Mouse (Mus musculus): Measurements from ENCODE around the gene Kcnma1.

Kcnma1 gene

GRCm38 (mm10) chr14:24014391-24014790, at the start of gene Kcnma1:
Gene Kcnma1, minus strand, starts transcription at chr14:24014491.
- no peak for DNase-seq

DNA sequence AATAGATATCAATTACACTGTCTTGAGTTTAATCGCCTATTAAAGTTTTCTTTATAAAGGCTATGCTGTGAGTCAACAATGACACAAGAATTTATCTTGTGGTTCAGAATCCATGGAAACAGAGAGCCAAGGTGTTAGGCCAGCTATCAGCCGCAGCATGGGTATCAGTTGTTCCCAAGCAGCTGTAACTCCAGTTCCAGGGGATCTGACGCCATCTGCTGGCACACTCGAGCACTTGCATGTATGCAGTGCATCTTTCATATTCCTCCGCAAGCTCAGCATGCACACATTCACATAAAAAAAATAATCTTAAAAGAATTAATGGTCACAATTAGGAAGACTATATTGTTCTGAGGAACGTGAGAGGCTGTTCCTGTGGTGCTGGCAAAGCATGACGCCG, 45.5 kb upstream of the Kcnma1 start:
- peak; percentile 24 for DNase-seq

DNA sequence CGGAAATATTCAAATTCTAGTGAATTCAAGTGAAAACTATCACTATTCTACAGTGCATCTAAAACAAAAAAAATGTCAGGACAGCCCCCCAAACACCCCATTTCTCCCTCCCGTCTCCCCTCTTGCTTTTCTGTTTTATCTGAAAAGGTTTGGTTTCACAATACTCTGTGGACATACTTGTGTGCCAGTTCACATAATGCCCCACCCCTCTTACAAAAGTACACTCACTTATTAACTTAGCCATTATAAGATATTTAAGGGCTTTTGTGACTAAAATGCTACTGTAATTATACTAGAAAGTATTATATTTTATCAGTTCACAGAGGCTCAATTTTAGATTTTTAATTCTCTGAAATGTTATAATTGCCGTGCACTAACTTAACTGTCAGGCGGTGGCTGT, 45.0 kb upstream of the Kcnma1 start:
- no peak for DNase-seq

DNA sequence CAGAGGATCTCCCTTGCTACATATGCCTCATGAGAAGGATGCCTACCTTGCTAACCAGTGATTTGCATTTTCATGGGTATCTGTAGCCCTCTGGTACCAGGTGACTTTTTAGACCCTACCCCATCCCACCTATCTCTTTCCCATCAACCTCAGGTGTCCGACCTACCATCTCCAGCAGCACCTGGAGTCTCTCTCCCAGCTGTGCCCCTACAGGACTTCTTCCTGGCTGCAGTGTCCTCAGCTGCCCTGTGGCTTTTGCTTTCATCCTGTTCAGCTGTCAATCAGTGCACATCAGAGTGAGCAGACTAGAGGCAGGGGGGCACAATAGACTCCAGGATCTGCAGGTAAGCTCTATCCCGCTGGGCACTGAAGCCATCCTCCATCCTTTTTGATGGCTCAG, 37.5 kb upstream of the Kcnma1 start:
- DNase-seq: no peak

DNA sequence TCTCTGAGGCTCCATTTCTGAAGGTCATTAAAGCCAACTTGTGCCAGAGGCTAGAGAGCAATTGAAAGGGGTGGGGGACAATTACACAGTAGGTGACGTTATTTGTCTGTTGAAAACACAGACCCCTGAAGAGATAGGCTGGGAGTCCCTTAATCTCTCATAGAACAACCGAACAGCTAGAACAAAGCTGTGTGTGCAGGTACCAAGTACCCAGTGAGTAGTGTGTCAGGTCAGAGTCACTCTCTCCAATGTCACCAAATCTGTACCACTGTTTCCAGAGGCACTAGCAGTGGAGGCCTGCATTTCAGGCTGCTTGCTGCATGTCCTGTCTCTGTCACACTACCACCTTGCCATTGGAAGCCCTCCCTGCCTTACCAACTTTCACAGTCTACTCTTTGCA, 22.3 kb upstream of the Kcnma1 start:
- DNase-seq: no peak

DNA sequence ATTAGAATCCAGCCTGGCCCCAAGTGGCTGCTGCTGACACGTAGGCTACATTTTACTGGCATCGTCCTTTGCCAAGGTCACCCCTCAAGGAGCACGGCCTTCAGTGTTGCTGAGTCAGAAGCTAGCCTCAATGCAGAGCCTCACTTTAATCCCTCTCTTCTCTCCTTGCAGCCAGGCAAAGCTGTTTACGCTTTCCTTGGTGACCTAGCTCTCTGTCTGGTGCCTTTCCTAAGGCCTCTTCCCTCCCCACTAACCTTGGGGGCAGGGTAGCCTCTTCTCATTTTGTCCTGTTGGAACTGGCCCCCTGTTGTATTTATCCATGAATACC, 21.9 kb upstream of the Kcnma1 start:
- no peak for DNase-seq

- DNase-seq: no peak
Observed at GRCm38 (mm10) chr14:24035486-24036207, 21.4 kb upstream of the Kcnma1 start.

- DNase-seq: no peak
Observed at GRCm38 (mm10) chr14:24032876-24033389, 18.6 kb upstream of the Kcnma1 start.

DNA sequence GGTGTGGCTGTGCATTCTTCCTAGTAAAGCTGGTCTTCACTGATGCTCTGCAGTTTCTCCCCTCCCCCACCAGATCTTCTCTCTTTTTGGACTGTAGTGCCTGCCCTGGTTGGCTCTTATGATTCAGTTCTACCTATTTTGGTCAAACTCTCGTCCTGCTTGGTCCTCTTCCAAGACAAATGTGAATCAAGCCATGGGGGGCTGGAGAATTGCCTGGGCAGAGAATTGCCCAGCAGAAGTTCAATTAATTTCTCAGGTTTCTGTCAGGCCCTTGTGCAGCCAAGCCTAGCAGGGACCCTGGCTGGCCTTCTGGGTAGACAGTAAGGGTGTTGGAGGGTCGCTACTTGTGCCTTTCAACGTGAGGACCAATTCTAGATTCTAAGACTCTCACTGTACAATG, 17.9 kb upstream of the Kcnma1 start:
- DNase-seq: no peak

- no peak for DNase-seq
Observed at GRCm38 (mm10) chr14:24020718-24021117, 6.4 kb upstream of the Kcnma1 start.

DNA sequence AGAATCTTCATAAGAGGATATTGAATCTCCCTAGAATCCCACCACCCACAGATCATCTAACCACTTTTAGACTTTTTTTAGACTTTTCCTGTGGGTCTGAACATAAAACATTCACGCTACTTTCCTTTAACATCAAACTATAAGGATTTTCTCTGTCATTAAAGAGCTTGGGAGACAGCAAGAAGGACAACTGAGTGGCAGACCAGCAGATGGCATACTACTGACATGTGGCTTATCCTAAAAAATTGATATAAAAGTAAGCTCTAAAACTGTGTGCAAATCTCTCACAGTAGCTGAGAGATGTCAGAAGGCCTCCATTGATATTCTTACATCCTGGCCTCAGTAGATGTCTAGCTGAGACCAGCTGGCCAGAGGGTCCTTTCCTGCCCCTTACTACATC, 4.3 kb downstream of the Kcnma1 start:
- DNase-seq: no peak

GRCm38 (mm10) chr14:24008252-24008651, 6.0 kb downstream of the Kcnma1 start:
- peak; percentile 81 for DNase-seq

GRCm38 (mm10) chr14:24006276-24006675, 8.0 kb downstream of the Kcnma1 start:
- DNase-seq: peak; percentile 36

GRCm38 (mm10) chr14:24004471-24005271, 9.6 kb downstream of the Kcnma1 start:
- peak; percentile 21 for DNase-seq

DNA sequence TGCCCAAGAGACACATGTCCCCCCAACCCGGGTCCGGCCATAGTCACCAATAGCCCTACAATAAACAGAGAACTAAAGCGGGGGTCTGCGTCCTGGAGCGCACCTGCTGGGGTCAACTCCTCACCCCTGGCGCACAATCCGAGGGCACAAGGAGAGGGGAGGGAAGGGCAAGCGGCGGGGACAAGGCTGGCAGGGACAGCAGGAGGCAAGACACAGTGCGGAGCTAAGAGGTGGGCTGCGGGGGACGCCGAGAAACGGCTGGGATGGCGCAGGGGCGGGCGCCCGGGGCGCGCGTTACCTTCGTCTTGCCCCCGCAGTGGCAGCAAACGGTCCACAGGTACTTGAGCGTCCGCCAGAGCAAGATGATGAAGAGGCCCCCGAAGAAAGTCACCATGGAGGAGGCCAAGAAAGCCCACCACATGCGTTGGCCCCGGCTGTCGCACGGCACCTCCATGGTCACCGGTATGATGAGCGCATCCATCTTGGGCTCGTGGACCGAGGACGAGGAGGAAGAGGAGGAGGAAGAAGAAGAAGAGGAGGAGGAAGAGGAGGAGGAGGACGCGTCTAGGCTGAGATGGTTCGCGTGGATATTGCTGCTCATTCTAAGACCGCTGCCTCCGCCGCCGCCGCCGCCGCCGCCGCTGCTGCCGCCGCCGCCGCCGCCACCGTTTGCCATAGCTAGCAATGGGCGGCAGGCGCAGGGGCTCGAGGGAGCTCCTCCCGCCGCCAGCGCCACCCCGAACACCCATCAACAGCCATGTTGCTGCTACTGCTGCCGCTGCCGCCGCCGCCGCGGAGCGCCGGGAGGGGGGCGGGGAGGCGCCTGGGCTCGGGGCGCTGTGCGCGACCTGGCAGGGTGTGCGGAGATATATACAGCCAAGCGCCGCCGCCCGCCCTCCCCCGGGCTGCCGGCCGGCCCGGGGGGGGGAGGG, 10.6 kb downstream of the Kcnma1 start:
- peak; percentile 11 for DNase-seq

- DNase-seq: no peak
Observed at GRCm38 (mm10) chr14:24002647-24003046, 11.6 kb downstream of the Kcnma1 start.

GRCm38 (mm10) chr14:23997912-23998311, 16.4 kb downstream of the Kcnma1 start:
- DNase-seq: no peak

DNA sequence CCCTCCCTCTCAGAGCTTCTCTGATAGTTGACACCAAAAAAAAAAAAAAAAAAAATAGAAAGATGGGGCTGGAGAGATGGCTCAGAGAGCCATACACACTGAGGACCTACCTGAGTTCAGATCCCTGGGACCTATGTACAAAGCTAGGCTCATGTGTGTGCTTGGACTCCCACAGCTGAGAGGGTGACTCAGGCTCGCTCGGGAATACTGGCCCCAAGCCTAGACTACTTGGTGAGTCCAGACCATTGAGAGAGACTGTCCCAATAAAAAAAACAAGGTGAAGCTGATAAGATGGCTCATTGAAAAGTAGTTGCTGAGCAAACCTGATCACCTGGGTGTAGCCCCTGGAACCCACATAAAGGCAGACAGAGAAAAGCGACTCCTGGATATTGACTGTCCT, 18.5 kb downstream of the Kcnma1 start:
- DNase-seq: no peak

DNA sequence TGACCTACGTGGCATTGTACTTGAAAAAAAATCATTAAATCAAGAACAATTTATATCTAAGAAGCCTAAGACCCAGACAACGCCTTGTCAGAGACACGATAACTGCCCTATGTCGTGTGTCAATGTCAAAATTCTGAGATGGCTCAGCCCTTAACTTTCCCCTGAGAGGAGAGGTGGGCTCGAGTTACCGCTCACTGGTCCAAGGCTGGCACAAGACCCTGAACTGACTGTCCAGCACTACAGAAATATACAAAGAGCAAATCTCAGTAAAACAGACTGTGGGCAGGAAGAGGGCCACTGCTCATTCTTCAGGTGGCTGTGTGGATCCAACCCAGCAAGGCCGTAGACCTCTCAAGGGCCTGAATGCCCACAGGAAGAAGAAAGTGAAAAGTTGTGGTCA, 23.4 kb downstream of the Kcnma1 start:
- no peak for DNase-seq

GRCm38 (mm10) chr14:23989696-23990095, 24.6 kb downstream of the Kcnma1 start:
- peak; percentile 78 for DNase-seq

DNA sequence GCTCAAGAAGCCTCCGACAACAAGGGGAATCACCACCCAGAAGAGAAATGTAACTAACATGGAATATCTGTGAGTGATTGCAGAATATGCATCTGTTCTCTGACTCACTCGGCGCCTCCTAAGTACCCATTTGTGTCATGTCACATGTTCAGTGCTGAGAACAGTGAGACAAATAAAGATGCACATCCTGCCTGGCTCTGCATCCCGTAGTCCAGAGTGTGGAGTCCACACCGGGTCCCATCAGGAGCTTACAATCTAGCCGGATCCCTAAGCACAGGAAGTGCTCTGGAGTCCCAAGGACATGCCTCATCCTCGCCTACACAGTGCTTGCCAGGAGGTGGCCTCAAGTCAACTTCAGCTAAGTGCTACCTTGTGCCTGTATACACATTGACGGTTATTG, 32.1 kb downstream of the Kcnma1 start:
- no peak for DNase-seq

DNA sequence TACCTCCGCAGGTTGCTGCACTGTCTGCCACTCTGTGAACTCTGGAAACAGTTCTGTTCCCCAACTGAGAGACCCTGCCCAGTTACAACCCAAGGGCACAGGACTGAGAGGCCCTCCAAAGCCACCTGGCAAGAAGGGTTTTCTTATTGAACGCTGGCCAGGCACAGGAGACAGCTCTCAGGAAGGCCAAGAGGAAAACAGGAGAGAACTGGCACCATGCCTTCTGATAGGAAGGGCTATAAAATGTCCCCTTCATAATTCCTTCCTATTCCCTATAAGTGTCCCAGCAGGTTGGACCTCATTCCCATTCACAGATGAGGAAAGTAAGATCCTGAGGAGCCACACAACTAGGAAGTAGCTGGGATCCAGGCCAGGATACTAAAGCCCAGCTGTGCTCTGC, 39.6 kb downstream of the Kcnma1 start:
- DNase-seq: no peak

DNA sequence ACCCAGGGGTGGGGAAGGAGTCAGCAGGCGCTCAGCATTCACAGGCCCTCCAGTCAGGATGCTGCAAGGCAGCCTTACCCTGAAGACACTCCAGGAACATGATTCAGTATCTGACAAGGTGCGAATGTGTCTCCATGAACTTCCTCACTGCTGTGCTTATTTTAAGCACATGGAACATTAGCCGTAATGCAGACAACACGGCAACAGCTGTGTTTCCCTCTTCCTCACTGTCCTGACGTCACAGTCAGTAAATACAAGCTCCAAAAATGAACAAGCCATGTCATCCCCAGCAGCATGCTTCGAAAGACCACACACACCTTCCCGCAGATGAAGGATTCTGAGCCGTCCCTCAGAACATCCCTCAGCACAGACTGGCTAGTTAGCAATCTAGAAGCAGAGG, 47.8 kb downstream of the Kcnma1 start:
- no peak for DNase-seq

Data from kidney, adult 9 months (tissue).